Mouse (Mus musculus): Measurements from ENCODE around the gene Gss. TPM values are rescaled to one million over a fixed set of nuclear protein-coding genes. Genes with fewer than 3 reads are reported as not detected.

The Gss gene
- polyA plus RNA-seq, 1 experiment from 2014 or later: 37.1 TPM

- Histone ChIP-seq H3K9ac (replicated peaks; ENCODE audit: low read depth) (no peak overlapping the region), H3K36me3 (ENCODE audit: insufficient read depth, low read length) (no peaks in the 10 kb centered on the region), H3K27ac (ENCODE audit: low read length) (no peak overlapping the region), H3K27me3 (replicated peaks; ENCODE audit: insufficient read depth, low read length) (peaks cover 16% of the 10 kb centered on the region; the same call in 1 of the 2 replicates), H3K4me2 (replicated peaks; ENCODE audit: low read depth, low read length) (peak overlapping the region; percentile 54), H3K4me3 (ENCODE audit: low read depth, low read length) (peak overlapping the region; percentile 19; the same call in 1 of the 2 replicates), H3K9me3 (ENCODE audit: low read length) (no peaks in the 10 kb centered on the region), H3K4me1 (ENCODE audit: insufficient read depth, low read depth, low read length) (peaks cover 8% of the 10 kb centered on the region)
- 6% methylated on average over 33 of the region's 35 CpGs for WGBS
- TF ChIP-seq EP300 (IDR thresholded peaks at IDR 0.05): no peak
- TF ChIP-seq CTCF (IDR thresholded peaks at IDR 0.05): no peak
- DNase-seq (ENCODE audit: low spot score) (peak; percentile 63), ATAC-seq (peak; percentile 18)
These were observed 36.6 kb upstream of the Gss start for GRCm38 (mm10) chr2:155629231-155629661.

DNA sequence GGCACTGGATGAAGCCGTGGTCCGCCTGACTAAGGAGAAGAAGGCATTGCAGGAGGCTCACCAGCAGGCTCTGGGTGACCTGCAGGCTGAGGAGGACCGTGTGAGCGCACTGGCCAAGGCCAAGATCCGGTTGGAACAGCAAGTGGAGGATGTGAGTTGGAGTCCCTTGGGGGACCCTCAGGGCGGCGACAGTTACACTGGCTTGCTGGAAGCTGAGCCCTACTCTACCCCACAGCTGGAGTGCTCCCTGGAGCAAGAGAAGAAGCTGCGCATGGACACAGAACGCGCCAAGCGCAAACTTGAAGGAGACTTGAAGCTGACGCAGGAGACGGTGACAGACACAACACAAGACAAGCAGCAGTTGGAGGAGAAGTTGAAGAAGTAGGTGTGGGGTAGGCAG, 35.9 kb upstream of the Gss start:
- Histone ChIP-seq H3K9me3 (ENCODE audit: low read length) (no peaks in the 10 kb centered on the region), H3K9ac (replicated peaks; ENCODE audit: low read depth) (no peak overlapping the region), H3K4me3 (ENCODE audit: low read depth, low read length) (no peak overlapping the region), H3K4me2 (replicated peaks; ENCODE audit: low read depth, low read length) (no peak overlapping the region), H3K27ac (ENCODE audit: low read length) (no peak overlapping the region), H3K4me1 (ENCODE audit: insufficient read depth, low read depth, low read length) (peaks cover 8% of the 10 kb centered on the region), H3K27me3 (replicated peaks; ENCODE audit: insufficient read depth, low read length) (peaks cover 16% of the 10 kb centered on the region; the same call in 1 of the 2 replicates), H3K36me3 (ENCODE audit: insufficient read depth, low read length) (no peaks in the 10 kb centered on the region)
- no peak for ATAC-seq
- WGBS: 85% methylated on average over 13 of the region's 13 CpGs
- TF ChIP-seq EP300 (IDR thresholded peaks at IDR 0.05): no peak
- TF ChIP-seq CTCF (IDR thresholded peaks at IDR 0.05): no peak
- no peak for DNase-seq (ENCODE audit: low spot score)

- Histone ChIP-seq H3K4me2 (replicated peaks; ENCODE audit: low read depth, low read length) (no peak overlapping the region), H3K9ac (replicated peaks; ENCODE audit: low read depth) (no peak overlapping the region), H3K36me3 (ENCODE audit: insufficient read depth, low read length) (no peaks in the 10 kb centered on the region), H3K4me1 (ENCODE audit: insufficient read depth, low read depth, low read length) (peaks cover 8% of the 10 kb centered on the region), H3K9me3 (ENCODE audit: low read length) (no peaks in the 10 kb centered on the region), H3K27me3 (replicated peaks; ENCODE audit: insufficient read depth, low read length) (peaks cover 16% of the 10 kb centered on the region; the same call in 1 of the 2 replicates), H3K4me3 (ENCODE audit: low read depth, low read length) (no peak overlapping the region), H3K27ac (ENCODE audit: low read length) (no peak overlapping the region)
- 86% methylated on average over 9 of the region's 9 CpGs for WGBS
- ATAC-seq (no peak), DNase-seq (ENCODE audit: low spot score) (no peak)
- no peak for TF ChIP-seq EP300 (IDR thresholded peaks at IDR 0.05)
These were observed 35.5 kb upstream of the Gss start for GRCm38 (mm10) chr2:155628112-155628511.

- Histone ChIP-seq H3K4me1 (ENCODE audit: insufficient read depth, low read depth, low read length) (peaks cover 8% of the 10 kb centered on the region), H3K27me3 (replicated peaks; ENCODE audit: insufficient read depth, low read length) (peaks cover 16% of the 10 kb centered on the region; the same call in 1 of the 2 replicates), H3K9ac (replicated peaks; ENCODE audit: low read depth) (no peak overlapping the region), H3K27ac (ENCODE audit: low read length) (no peak overlapping the region), H3K36me3 (ENCODE audit: insufficient read depth, low read length) (no peaks in the 10 kb centered on the region), H3K9me3 (ENCODE audit: low read length) (no peaks in the 10 kb centered on the region), H3K4me3 (ENCODE audit: low read depth, low read length) (no peak overlapping the region), H3K4me2 (replicated peaks; ENCODE audit: low read depth, low read length) (no peak overlapping the region)
- 58% methylated on average over 21 of the region's 21 CpGs for WGBS
- TF ChIP-seq EP300 (IDR thresholded peaks at IDR 0.05) (no peak), CTCF (IDR thresholded peaks at IDR 0.05) (peak; percentile 95)
- DNase-seq (ENCODE audit: low spot score) (peak; percentile 82), ATAC-seq (peak; percentile 42)
These were observed 34.6 kb upstream of the Gss start for GRCm38 (mm10) chr2:155627030-155627738.

GRCm38 (mm10) chr2:155626277-155626676, 33.7 kb upstream of the Gss start:
- no peak for TF ChIP-seq CTCF (IDR thresholded peaks at IDR 0.05)
- TF ChIP-seq EP300 (IDR thresholded peaks at IDR 0.05): no peak
- Histone ChIP-seq H3K9me3 (ENCODE audit: low read length) (no peaks in the 10 kb centered on the region), H3K36me3 (ENCODE audit: insufficient read depth, low read length) (no peaks in the 10 kb centered on the region), H3K9ac (replicated peaks; ENCODE audit: low read depth) (no peak overlapping the region), H3K27me3 (replicated peaks; ENCODE audit: insufficient read depth, low read length) (peaks cover 16% of the 10 kb centered on the region; the same call in 1 of the 2 replicates), H3K27ac (ENCODE audit: low read length) (no peak overlapping the region), H3K4me1 (ENCODE audit: insufficient read depth, low read depth, low read length) (peaks cover 8% of the 10 kb centered on the region), H3K4me3 (ENCODE audit: low read depth, low read length) (no peak overlapping the region), H3K4me2 (replicated peaks; ENCODE audit: low read depth, low read length) (no peak overlapping the region)
- ATAC-seq (no peak), DNase-seq (ENCODE audit: low spot score) (no peak)
- whole genome bisulfite sequencing: 40% methylated on average over 15 of the region's 15 CpGs

DNA sequence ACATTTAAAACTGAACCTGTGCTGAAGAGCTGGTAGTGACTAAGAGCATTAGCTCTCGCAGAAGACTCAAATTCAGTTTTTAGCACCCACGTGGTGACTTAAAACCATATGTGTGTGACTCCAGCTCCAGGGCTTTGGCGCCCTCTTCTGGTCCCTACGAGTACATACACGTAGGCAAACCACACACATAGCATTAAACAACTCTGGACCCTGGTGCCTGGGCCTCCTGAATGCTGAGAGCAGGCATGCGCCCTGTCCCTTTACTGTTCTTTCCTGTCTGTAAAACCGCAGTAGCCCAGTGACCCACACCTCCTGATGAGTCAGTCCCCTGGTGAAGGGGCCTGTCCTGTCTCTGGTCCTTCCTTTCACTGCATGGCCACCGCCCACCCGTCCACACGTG, 32.1 kb upstream of the Gss start:
- H3K4me3 ChIP-seq (ENCODE audit: low read depth, low read length): no peak overlapping the region
- H3K4me2 ChIP-seq (replicated peaks; ENCODE audit: low read depth, low read length): no peak overlapping the region
- H3K36me3 ChIP-seq (ENCODE audit: insufficient read depth, low read length): no peaks in the 10 kb centered on the region
- peaks cover 5% of the 10 kb centered on the region; the same call in 1 of the 2 replicates for H3K4me1 ChIP-seq (ENCODE audit: insufficient read depth, low read depth, low read length)
- ATAC-seq (no peak), DNase-seq (ENCODE audit: low spot score) (peak; percentile 71)
- H3K9me3 ChIP-seq (ENCODE audit: low read length): no peaks in the 10 kb centered on the region
- H3K27me3 ChIP-seq (replicated peaks; ENCODE audit: insufficient read depth, low read length): peaks cover 12% of the 10 kb centered on the region; the same call in 1 of the 2 replicates
- TF ChIP-seq EP300 (IDR thresholded peaks at IDR 0.05) (no peak), CTCF (IDR thresholded peaks at IDR 0.05) (peak; percentile 83)
- no peak overlapping the region for H3K27ac ChIP-seq (ENCODE audit: low read length)
- no peak overlapping the region for H3K9ac ChIP-seq (replicated peaks; ENCODE audit: low read depth)
- 31% methylated on average over 10 of the region's 10 CpGs for WGBS
